Mouse (Mus musculus) heart, embryonic 11.5 days (tissue): Measurements from ENCODE around the gene Arhgap15. TPM values are rescaled to one million over a fixed set of nuclear protein-coding genes. Genes with fewer than 3 reads are reported as not detected.

Source experiments
- ATAC-seq: fragments of 200-750 bp; cut with Nextera tagmentation; replicated peaks from 2 replicates; pipeline ENCODE4 v1.8.0; 2017; ENCODE audit warnings: moderate library complexity; ENCODE audit not compliant: insufficient number of reproducible peaks, low FRiP score, low TSS enrichment
- H3K27ac ChIP-seq: fragments of 300-500 bp; sonication (generic); 2 replicates; pipeline ENCODE4 v1.5.1; 2014; ENCODE audit warnings: mild to moderate bottlenecking, low read depth, low read length
- H3K27me3 ChIP-seq: fragments of 300-500 bp; sonication (generic); 2 replicates; pipeline ENCODE4 v1.6.1; 2014; ENCODE audit warnings: mild to moderate bottlenecking, low read length, mixed read lengths; ENCODE audit not compliant: control insufficient read depth, insufficient read depth
- H3K36me3 ChIP-seq: fragments of 300-500 bp; sonication (generic); 2 replicates; pipeline ENCODE4 v1.6.1; 2014; ENCODE audit warnings: mild to moderate bottlenecking, low read length, moderate library complexity, mixed read lengths; ENCODE audit not compliant: control insufficient read depth, insufficient read depth
- H3K4me1 ChIP-seq: fragments of 300-500 bp; sonication (generic); 2 replicates; pipeline ENCODE4 v1.6.1; 2014; ENCODE audit warnings: low read length; ENCODE audit not compliant: control insufficient read depth, insufficient read depth
- H3K4me2 ChIP-seq: fragments of 300-500 bp; sonication (generic); 2 replicates; pipeline ENCODE4 v1.6.1; 2014; ENCODE audit warnings: mild to moderate bottlenecking, moderate library complexity
- H3K4me3 ChIP-seq: fragments of 300-500 bp; sonication (generic); 2 replicates; pipeline ENCODE4 v1.5.1; 2014; ENCODE audit warnings: low read depth, low read length
- H3K9ac ChIP-seq: fragments of 300-500 bp; sonication (generic); 2 replicates; pipeline ENCODE4 v1.6.1; 2014; ENCODE audit warnings: mild to moderate bottlenecking, low read depth, low read length, moderate library complexity
- H3K9me3 ChIP-seq: fragments of 300-500 bp; sonication (generic); replicated peaks from 2 replicates; pipeline ENCODE4 v1.6.1; 2016; ENCODE audit warnings: low read length; ENCODE audit not compliant: control insufficient read depth
- WGBS: fragments of 180-500 bp; shearing (Covaris S2); extraction: QIAGEN DNeasy Blood & Tissue Kit; methylation state at CpG from one replicate; pipeline ENCODE4 v1.1.7; 2014; ENCODE audit not compliant: insufficient replicate concordance; 5-methylcytosine and 5-hydroxymethylcytosine counted together
- polyA plus RNA-seq: library from polyadenylated mRNA; unstranded; fragments of >200 nt; fragmentation: Nextera tagmentation; extraction: Ambion mirVana; gene quantifications from 2 replicates; pipeline ENCODE4 v1.2.1, GENCODE M21; 2014

The Arhgap15 gene
- polyA plus RNA-seq, 1 experiment from 2014 or later: 0.43 TPM

DNA sequence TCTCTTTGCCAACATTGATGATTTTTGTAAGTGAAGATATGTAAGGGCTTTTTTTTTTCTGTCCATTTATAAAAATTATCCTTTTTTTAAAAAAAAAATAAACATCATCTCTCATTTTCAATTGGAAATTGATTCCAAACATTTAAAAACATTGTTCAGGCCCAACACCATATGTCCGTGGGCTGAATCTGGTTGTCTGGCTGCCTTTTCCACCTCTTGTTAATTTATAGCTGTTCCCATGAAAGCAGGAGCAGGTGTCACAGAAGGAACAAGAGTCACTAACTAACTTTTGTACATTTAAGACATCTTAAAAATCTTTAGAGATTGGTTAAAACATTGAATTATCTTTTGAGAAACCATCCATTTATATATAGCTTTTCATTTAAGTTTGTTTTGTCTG lies 15.8 kb downstream of the Arhgap15 start:
- no peaks in the 10 kb centered on the region for H3K27me3 ChIP-seq
- no peak overlapping the region for H3K4me2 ChIP-seq
- H3K27ac ChIP-seq: no peak overlapping the region
- WGBS: 67% methylated on average over 1 of the region's 1 CpGs
- H3K9ac ChIP-seq: no peak overlapping the region
- H3K9me3 ChIP-seq: no peaks in the 10 kb centered on the region
- no peak for ATAC-seq
- H3K36me3 ChIP-seq: no peaks in the 10 kb centered on the region
- H3K4me1 ChIP-seq: no peaks in the 10 kb centered on the region
- H3K4me3 ChIP-seq: no peak overlapping the region

DNA sequence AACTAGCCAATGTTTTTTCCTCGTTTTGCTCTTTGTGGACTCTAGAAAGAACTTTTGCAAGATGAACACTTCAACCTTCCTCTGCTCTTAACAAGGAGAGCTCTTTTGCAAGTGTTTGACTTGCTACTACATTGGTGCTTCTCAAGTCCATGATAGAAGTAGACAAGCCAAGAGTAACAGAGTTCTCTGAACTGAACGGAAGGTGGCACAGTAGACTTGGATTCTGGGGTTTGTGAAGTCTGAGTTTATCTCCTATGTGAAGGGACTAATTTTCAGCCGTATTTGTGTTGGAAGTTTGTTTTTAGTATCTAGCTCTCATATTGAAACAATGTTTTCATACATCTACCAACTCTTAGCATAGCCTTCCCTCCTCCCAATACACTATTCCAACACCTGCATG lies 17.6 kb downstream of the Arhgap15 start:
- no peaks in the 10 kb centered on the region for H3K36me3 ChIP-seq
- 67% methylated on average over 3 of the region's 3 CpGs for WGBS
- no peaks in the 10 kb centered on the region for H3K27me3 ChIP-seq
- no peaks in the 10 kb centered on the region for H3K4me1 ChIP-seq
- no peaks in the 10 kb centered on the region for H3K9me3 ChIP-seq
- no peak overlapping the region for H3K27ac ChIP-seq
- no peak overlapping the region for H3K4me3 ChIP-seq
- no peak overlapping the region for H3K9ac ChIP-seq
- ATAC-seq: no peak
- H3K4me2 ChIP-seq: no peak overlapping the region

DNA sequence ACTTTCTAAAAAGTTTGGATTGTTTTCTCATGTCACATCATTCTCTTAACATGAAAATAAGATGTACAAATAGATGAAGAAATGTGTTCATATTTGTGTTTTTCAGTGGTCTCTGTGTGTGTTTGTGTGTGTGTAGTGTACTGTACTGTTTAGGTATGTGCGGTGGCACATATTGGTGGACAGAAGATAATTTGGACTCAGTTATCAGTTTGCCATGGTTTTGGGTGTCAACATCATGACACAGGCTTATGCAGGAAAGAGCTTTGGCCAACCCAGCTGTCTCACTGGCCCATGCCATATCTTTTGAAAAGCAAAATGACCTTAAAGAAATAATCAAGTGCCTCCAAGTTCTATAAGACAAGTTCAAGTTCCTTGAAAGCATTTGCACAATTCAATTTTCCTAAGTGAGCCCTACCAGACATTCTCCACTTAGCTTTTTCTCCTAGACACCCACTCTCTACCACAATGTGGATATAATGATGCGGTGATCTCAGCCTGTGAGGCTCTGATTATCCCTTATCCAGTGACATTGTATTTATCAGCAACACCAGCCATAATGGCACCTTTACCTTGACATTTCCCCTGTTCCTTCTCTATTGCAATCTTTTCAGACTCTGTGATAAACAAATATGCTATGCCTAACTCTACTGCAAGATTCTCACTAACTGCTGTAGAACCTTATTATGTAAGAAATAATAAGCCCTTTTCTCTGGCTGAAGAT lies 21.4 kb downstream of the Arhgap15 start:
- ATAC-seq: no peak
- Histone ChIP-seq H3K36me3 (no peaks in the 10 kb centered on the region), H3K9ac (no peak overlapping the region), H3K27me3 (no peaks in the 10 kb centered on the region), H3K9me3 (no peaks in the 10 kb centered on the region), H3K27ac (no peak overlapping the region), H3K4me1 (no peaks in the 10 kb centered on the region), H3K4me2 (no peak overlapping the region), H3K4me3 (no peak overlapping the region)
- WGBS: 78% methylated on average over 2 of the region's 2 CpGs

DNA sequence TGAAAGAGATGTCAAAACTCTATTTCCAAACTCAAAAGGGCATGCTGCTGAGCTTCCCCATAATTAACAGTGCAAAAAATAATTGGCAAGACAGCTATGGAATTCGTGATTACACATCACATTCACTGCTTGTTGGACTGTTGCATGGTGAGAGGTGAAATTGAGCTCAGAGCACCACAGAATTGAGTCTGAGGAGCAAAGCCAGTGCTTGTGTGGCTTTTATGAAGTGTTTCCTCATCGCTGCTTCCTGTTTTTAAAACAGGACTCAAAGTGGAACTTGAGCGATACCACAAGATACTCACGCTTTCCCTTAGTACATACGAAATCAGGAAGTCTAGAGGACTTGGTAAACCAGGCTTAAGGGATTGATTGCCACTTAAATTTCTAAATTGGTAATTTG lies 24.0 kb downstream of the Arhgap15 start:
- Histone ChIP-seq H3K27ac (no peak overlapping the region), H3K9ac (no peak overlapping the region), H3K4me1 (no peaks in the 10 kb centered on the region), H3K4me3 (no peak overlapping the region), H3K36me3 (no peaks in the 10 kb centered on the region), H3K27me3 (no peaks in the 10 kb centered on the region), H3K4me2 (no peak overlapping the region), H3K9me3 (no peaks in the 10 kb centered on the region)
- WGBS: 78% methylated on average over 5 of the region's 5 CpGs
- no peak for ATAC-seq

DNA sequence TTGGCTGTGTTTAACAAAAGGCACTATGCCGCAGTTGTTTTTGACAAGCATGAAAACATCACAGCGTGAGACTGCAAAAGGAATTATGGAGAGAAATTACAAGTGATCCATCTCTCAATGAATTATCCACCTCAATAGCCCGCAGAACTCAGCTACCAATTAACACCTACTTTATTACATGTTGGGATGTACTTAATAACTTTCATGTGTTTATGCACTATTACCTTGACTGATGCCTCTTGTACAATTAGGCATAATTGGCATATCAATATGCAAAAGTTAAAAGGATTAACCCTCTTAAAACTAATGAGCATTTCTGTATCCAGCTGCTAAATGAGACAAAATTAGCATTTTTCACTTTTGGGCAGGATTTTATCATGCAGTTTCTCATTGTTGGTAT lies 33.5 kb downstream of the Arhgap15 start:
- Histone ChIP-seq H3K4me2 (no peak overlapping the region), H3K4me3 (no peak overlapping the region), H3K4me1 (no peaks in the 10 kb centered on the region), H3K27me3 (no peaks in the 10 kb centered on the region), H3K9me3 (no peaks in the 10 kb centered on the region), H3K27ac (no peak overlapping the region), H3K36me3 (no peaks in the 10 kb centered on the region), H3K9ac (no peak overlapping the region)
- ATAC-seq: no peak
- WGBS: 83% methylated on average over 3 of the region's 3 CpGs

DNA sequence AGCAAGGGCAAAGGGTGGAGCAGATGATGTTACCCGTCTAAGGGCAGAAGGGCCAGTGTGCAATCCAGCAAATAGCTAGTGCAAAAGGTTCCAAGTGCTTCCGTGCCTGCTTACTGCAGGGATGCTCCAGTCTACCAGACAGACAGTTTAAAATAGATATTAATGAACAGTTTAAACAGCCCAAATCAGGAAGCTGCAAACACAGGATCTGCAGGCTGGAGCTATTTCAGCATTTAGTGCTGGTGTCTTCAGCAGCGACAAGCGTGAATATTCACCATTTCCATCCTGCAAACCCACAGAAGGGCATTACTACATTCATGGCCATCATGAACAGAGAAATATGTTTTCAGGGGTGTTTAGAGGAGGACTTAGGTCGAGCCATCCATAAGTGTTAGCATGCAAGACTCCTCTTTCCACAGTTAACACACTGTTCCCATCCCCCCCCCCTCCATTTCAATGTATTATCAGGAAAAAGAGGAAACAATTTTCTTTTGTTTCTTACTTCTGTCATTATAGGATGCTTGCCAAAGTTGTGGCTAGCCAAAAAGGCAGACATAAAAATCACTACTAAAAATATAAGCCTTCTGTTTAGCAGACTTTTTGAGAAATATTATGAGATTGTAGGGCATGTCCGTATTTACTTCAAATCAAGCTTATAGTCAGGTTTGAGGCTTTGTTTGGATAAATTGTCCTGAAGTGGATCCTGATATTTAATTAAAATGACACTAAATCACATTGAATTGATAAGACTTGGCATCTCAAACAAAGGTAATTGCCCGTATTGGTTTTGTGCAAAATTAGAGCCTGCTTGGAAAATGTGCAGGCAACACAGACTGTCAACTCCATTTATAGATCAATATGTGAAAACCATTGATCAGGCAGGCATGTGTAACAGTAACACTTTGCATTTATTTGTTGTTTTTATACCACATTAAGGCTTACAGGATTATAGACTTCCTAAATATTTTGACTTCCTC lies 35.4 kb downstream of the Arhgap15 start:
- Histone ChIP-seq H3K4me2 (no peak overlapping the region), H3K9ac (no peak overlapping the region), H3K27me3 (no peaks in the 10 kb centered on the region), H3K36me3 (no peaks in the 10 kb centered on the region), H3K27ac (no peak overlapping the region), H3K4me3 (no peak overlapping the region), H3K4me1 (no peaks in the 10 kb centered on the region), H3K9me3 (no peaks in the 10 kb centered on the region)
- WGBS: 66% methylated on average over 7 of the region's 7 CpGs
- ATAC-seq: no peak

DNA sequence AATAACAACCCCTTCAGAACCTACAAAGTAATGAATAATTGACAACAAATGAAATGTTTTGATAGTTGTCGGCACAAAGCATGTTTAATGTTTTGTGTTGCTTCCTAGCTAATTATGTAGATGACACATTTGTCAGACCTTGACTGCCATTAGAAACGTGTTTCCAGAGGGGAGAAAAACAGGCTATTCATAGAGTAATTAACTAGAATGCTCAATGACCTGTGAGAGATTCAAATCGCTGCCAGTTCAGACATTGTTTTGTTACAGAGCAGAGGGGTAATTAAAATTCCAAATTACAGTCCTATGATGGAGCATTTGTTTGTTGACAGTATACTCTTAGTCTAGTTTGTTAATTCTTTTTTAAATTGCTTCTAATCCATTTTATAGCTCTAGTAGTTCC lies 37.5 kb downstream of the Arhgap15 start:
- Histone ChIP-seq H3K4me2 (no peak overlapping the region), H3K27me3 (no peaks in the 10 kb centered on the region), H3K4me3 (no peak overlapping the region), H3K9ac (no peak overlapping the region), H3K4me1 (no peaks in the 10 kb centered on the region), H3K27ac (no peak overlapping the region), H3K36me3 (no peaks in the 10 kb centered on the region), H3K9me3 (no peaks in the 10 kb centered on the region)
- 59% methylated on average over 3 of the region's 3 CpGs for WGBS
- ATAC-seq: no peak

DNA sequence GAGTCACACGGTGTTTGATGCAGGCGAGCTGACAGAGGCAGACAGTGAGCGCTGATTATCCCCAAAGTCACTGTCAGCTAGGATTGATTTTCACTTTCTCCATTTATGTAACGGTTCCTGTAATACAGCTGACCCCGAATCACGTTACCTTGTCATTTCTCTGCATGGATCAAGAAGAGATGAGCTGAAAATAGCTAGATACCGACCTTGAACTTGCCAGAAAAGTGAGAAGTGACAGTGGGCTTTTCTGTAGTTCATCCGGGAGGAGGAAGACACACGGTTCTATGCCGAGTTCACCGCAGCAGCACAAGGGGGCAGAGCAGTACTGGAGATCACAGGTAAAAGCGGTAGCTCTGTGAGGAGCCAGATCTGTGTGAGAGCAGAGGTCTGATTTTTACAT lies 38.5 kb downstream of the Arhgap15 start:
- Histone ChIP-seq H3K27me3 (no peaks in the 10 kb centered on the region), H3K4me3 (no peak overlapping the region), H3K9ac (no peak overlapping the region), H3K9me3 (no peaks in the 10 kb centered on the region), H3K27ac (no peak overlapping the region), H3K4me2 (no peak overlapping the region), H3K4me1 (no peaks in the 10 kb centered on the region), H3K36me3 (no peaks in the 10 kb centered on the region)
- ATAC-seq: no peak; the same call in 1 of the 2 replicates
- 45% methylated on average over 12 of the region's 12 CpGs for WGBS
